Mouse (Mus musculus) spleen, embryonic (tissue): Measurements from ENCODE around the gene Mylk2.

Source experiments
- CTCF ChIA-PET: fragments of 350-600 bp; sonication (Branson Sonifier 250); formaldehyde crosslinking; loops from one replicate; lab custom pipeline; 2022; lab: Charles Lee

Gene Mylk2

DNA sequence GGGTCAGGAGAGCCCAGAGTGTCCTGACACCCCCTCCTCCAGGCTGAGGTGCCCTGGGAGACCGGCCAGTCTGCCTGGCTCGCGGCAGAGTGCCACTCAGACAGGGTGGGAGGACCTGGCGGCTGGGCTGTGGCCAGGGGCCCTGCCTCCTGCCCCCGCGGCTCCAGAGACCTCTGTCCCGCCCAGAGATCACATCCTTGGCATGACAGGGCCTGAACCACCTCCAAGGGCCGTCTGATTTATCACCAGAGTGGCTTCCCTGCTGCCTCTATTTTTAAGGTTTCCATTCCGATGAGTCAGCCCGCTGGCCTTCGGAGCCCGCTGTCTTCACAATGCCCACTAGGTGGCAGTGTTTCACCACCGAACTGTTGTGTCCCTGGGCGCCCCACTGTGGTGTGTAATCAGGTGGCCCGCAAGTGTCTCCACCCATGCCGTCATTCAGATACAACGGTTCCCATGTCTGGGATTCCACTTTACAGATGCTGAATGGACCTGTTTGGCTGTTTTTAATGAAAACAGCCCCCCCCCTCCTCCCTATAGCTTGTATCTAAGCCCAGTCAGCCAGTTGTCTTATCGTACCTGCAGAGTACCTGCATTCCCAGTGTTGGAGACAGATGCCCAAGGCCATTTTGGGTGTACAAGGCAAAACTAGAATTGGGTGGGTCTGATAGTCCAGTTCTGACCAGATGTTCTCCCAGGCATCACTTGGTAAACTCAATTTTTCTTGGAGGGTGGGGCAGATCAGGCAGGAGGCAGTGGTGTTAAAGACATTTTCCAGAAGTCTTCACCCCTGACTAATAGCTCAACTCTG, 3.4 kb downstream of the Mylk2 start:
- CTCF ChIA-PET: interaction anchor here (0.6 kb wide), 2 partner anchors 179 to 236 kb away, joined by 3 to 7 read pairs; no protein-coding TSS in a partner anchor

DNA sequence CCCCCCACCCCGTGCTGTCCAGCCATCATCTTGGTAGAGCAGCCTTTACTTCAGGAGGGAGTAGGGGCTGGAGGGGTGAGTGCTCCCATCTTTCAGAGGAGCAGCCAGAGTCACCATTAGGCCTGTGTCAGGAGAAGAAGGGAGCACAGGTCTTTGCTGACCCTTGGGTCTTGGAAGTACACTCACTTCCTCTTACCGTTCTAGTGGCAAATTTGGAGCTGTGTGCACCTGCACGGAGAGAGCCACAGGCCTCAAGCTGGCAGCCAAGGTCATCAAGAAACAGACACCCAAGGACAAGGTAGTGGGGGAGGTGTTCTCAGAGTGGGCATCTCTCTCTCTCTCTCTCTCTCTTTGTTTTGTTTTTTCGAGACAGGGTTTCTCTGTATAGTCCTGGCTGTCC, 4.3 kb downstream of the Mylk2 start:
- CTCF ChIA-PET: no interaction called here

DNA sequence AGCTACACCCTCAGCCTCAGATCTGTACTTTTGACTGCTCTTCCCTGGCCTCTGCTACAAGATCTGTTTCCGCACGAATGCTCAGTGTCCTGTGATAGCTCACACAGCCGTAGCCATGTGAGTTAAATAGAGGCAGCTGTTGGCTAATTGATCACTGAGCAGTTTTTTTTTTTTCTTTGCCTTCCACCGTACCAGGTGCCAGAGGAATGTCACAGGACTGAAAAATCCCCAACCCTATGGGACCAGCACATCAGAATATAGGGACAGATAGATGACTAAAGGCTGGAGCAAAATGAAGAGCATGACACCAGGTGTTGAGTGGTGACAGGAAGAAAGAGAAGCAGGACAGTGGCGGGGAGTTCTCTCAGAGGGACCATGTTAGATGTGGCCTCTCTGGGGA, 5.0 kb downstream of the Mylk2 start:
- CTCF ChIA-PET: no interaction called here

DNA sequence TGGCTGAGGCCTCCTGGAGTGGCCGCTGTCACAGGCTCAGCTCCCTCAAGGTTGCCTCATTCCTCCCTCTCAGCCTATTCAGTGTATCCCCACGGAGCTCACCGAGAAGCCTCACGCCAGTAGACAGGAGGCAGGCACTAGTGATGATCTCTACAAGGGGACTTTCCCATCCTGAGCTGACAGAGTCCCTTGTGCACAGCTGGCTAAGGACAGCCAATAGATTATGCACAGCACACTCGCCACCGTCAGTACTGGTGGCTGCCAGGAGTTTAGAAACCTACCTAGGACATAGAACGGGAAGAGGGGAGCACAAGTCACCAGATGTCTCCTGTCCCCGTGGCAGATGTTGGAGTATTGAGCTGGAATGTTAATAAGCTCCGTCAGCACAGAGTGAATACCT, 6.5 kb downstream of the Mylk2 start:
- CTCF ChIA-PET: no interaction called here

DNA sequence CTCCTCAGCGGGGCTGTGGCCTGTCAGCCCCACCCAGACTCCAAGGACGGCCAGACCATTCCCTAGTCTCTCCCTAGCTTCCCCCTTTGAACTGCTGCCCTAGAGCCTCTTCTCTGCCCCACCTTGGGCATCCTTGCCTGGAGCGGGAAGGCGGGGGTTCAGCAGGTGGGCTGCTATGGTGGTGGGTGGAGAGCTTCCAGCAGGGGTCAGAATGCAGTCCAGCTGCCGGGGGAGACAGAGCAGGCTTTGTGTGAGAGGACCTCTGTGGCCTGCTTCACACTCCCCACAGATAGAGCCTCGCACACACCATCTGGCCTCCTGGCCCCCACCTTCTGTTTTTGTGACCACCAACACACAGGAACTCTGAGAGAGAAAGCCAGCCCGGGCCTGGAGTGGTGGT, 11.2 kb downstream of the Mylk2 start:
- CTCF ChIA-PET: no interaction called here

DNA sequence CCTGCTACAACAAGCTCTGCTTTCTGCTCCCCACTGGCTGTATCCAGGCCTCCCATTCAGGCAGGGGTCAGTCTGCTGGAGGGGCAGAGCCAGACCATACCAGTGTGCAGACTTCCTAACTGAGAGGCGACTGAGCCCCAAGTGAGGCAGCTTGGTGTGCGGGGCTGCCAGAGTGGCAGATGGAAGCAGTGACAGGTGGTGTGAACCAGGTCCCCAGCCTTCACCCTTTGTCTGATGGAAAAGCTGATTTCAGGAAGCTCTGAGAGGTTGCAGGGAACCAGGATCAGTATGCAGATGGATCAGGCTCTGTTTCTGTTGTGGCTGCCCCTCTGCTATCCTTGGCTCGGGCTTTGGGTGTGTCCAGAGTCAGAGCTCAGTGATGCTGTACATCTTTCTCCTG, 12.5 kb downstream of the Mylk2 start:
- CTCF ChIA-PET: interaction anchor here (0.7 kb wide), 1 partner anchor 92 kb away, joined by 4 read pairs; no protein-coding TSS in a partner anchor

DNA sequence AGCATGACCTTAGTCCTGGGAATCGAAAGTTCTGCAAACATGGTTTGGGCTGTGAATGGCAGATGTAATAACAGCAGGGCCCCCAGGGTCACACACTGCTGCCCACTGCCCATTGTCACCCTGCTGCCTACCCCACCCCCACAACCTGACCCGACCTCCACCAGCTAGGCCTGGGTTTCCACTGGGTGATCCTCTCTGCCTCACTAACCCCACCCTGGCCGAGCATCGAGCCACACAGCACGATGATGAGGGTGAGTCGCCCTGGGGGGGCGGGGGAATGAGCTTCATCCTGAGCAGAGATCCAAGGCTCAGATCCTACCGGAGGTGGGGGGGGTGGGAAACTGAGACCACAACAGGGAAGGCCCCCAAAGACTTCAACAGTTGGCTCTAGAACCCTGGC, 13.0 kb downstream of the Mylk2 start:
- CTCF ChIA-PET: interaction anchor here (0.7 kb wide), 1 partner anchor 91 kb away, joined by 4 read pairs; no protein-coding TSS in a partner anchor

DNA sequence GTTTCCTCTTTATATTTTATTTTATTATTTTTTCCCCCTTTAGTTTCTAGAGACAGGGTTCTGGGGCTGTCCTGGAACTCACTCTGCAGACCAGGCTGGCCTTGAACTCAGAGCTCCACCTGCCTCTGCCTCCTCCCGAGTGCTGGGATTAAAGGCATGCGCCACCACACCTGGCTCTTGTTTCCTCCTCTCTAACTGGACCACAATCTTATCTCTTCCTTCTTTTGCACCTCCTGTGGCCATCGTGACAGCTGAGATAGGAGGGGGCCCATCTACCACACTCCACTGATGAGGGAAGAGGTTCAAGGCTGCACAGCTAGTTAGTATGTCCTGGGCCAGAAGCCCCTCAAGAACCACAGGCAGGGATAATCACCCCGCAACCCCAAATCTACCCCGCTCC, 13.4 kb downstream of the Mylk2 start:
- CTCF ChIA-PET: no interaction called here

DNA sequence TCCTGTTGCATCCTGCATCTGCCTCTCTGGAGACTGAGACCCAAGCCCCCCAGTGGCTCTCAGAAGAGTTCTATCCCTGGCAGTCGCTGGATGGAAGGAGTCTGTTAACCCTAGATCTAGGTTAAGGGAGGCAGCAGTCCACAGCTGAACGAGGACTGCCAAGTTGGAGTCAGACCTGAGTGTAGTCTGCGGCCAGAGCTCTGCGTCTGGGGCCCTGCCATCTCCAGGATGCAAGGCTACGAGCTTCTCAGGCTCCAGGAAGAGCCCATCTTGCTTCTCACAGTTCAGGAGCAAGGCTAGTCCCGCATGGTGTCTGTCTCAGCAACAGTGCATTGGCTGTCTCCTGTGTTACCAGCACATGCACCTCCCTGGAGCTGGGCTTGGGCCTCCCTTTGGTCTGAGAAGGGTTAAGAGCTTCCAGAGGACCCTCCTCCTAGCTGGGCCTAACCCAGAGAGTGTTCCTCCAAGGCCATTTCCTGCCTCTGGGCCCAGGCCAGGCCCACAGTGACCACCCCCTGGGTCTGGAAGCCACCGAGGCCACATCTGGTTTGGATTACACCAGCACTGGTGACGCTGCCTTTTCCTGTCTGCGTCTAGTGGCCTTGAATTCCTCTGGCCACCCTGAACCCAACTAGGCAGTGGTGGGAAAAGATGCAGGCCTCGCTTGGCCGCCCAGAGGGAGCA, 14.2 kb downstream of the Mylk2 start:
- CTCF ChIA-PET: no interaction called here

DNA sequence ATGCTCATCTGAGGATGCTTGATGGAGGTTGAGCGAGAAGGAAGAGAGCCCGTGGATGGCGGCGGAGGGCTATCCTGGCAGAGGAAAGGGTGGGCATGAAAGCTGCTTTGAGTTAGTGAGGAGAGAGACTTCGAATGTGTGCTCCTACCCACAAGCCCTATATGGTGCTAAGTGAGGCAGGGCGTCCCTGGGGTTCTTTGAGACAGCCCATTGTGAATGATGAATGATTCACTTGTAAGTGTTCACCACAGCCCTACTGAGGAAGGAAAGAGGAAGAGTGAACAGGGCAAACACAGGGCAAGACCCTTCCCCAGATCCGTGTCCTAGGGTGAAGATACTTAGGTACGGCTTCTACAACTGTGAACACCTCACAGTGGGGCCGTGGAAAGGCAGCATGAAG, 15.7 kb downstream of the Mylk2 start:
- CTCF ChIA-PET: no interaction called here

DNA sequence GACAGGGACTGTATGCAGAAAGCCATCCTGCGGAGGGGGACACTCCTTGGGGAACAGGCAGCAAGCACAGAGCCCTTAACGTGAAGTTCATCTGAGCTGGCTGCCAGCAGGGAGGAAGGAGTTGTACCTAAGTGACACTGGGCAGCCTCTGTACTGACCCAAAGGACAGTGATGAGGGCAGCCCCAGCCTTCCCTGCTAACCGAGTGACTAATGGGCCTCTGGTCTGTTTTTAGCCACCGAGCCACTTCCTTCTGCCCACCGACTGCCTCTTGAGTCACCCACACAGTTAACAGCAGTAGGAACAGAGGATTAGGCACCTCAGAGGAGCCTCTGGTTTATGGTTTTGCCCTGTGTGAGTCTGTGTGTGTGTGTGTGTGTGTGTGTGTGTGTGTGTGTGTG, 16.2 kb downstream of the Mylk2 start:
- CTCF ChIA-PET: no interaction called here

DNA sequence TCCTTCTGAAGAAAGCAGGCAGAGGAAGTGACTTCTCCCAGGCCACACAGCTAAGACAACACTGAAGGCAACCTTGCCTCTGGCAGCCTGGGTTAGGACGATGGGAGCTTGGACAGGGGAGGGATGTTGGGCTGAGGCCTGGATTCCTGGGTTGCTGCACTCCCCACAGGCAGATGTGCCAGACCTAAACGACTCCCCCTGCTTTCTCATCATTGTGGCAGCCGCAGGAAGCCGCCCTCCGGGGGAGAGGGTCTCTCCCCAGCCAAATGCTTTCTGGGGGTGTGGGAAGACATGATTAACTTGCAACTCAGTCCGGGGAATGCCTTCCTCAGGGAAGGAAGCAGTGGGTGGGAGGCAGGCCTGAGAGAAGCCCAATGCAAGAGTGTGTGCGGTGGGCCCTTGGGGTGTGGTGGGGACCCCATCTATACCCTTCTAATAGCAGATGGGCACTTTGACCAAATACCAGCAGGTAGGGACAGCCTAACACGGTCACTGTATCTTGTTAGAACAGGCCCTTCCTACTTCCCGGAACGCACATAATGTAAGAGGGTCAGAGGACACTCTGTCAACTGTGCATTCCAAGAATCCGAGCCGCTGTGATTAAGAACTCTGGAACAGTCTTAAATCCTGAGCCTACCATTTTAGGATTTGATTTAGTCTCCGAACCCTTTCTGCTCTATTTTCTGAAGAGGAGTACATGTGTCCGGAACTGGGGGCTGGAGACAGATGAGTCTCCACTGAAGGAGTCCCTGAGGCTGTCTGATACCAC, 17.3 kb downstream of the Mylk2 start:
- CTCF ChIA-PET: no interaction called here

DNA sequence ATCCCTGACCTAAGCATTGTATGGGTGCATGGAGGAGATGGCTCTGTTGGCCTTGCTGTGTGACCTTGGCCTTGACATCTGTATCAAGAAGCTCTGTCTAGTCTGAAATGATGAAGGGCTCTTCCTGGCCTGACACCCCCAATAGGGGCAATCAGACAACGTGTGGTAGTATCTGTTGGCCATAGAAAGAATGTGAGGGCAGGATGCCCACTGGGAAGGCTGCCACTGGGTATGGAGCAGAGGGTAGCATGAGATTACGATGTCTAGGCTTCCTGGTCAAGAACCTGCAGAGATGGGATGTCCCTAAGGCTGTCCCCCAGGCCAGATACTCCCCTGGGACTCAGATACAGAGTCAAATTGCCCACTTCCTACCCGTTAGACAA, 17.8 kb downstream of the Mylk2 start:
- CTCF ChIA-PET: no interaction called here

DNA sequence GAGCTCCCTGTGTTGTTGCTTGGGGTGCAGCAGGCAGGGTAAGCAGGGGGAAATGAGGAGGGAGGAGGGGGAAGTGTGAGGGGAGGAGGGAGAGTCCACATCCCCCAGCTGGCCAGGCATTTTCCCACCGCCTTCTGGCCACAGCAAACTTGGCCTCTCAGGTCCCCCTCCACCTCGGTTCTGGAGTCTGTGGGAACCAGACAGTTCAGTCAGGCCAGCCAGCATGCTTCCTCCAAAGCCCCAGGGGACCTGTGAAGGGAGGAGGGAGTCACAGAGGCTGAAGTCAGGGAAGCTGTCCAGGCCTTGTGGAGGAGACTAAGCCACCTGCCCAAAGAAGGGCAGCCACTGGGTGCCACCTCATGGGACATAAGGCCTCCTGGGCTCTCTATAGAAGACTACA, 19.1 kb downstream of the Mylk2 start:
- CTCF ChIA-PET: no interaction called here

DNA sequence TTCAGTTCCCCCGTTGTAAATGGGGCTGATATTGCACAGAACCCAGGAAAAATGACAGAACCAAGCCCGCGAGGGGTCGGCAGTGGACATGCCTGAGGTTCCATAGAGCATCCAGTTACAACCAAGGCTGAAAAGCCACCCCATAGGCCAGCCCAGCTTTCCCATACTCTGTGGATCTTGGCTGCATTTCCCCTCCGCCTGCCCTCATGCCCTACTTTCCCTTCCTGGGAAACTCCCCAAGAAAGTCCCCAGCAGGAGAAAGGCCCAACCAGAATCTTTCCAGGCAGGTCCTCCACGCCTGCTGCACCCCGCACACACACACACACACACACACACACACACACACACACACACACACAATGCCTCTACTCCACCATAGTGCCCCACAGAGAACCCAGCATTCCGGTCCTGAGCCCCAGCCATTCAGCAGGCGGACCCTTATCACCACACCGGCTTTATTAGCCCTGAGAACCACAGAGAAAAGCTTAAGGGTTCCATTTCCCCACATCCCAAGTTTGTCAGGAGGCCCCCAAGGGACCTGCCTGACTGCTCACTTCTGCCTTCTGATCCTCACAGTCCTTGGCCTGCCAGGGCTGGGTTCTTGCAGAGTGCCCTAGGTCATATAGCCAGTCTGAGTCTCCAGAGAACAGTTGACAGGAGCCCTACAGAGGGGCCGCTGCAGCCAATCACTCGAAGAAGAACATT, 20.5 kb downstream of the Mylk2 start:
- CTCF ChIA-PET: no interaction called here

DNA sequence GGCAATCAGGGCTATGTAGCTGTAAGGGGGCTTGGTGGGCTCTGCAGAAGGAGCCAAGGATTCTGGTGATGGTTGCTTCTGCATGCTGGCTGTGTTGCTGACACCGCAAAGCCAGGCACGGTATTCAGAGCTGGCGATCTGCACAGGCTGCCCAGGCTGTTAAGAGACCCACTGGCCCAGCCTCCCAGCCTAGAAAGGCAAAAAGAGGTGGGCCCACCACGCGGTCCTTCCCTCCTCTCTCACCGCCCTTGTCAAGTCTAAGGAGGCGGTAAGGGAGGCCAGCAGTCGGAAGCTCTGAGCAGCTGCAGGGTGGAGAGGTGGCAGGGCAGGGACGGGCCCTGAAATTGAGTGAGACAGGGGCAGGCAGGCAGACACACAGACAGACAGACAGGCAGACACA, 21.9 kb downstream of the Mylk2 start, which contains the start of gene Foxs1:
Foxs1 (minus strand) TSS at position 161 of the 400 bp plus-strand sequence.
- CTCF ChIA-PET: interaction anchor here (0.7 kb wide), 1 partner anchor 43 kb away, joined by 3 read pairs; no protein-coding TSS in a partner anchor

DNA sequence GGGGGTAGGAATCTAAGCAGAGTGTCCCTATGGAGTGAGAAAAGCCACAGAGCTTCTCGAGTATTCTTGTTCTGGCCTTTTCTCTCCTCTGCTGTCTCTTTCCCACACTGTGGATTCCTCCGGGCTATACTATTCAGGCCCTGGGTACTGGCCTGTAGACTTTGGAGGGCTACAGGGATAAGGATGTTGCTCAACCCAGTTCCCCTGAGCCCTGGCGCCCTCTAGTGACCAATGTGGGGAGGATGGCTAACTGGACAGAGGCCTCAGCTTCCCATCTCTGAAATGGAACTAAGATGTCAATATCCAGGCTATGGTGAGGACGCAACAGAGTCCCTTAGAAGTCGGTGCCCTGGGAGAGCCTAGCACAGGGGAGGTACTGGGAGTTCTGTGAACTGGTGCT, 22.5 kb downstream of the Mylk2 start:
- CTCF ChIA-PET: no interaction called here

DNA sequence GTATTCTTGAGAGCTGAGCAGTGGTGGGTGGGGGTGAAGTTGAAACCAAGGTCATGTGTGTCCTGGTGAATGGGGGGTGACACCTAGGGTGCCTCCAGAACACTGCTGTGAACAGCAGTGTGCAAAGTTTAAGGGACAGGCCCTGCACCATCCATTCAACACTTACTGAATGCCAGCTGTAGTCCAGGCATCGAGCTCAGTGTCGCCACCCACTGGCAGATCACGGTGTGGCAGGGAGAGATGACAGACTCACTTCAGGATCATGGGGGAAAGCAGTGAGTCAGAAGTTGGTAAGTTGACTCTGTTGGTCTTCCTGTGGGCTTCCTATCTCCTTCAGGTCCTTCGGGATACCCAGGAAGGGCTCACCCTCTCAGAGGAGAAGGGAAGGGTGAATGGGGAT, 28.7 kb downstream of the Mylk2 start:
- CTCF ChIA-PET: interaction anchor here (0.6 kb wide), 1 partner anchor 176 kb away, joined by 4 read pairs; no protein-coding TSS in a partner anchor

DNA sequence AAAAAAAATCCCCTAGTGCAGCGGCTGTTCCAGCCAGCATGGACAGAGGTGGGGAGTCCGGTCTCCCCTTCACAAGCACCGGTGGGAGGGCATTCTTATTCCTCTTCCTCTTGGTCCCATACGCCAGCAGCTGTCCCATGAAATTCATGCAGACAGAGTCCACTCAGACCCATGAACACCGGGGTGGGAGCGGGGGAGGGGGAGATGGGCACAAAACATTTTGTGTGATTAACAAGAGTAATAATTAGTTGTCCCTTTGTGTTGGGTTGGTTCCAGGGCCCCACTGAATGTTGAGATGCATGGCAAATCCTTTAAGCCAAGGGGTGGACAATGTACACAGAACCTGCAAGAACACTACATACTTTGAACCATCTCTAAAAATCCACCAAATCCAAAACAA, 30.0 kb downstream of the Mylk2 start:
- CTCF ChIA-PET: no interaction called here

DNA sequence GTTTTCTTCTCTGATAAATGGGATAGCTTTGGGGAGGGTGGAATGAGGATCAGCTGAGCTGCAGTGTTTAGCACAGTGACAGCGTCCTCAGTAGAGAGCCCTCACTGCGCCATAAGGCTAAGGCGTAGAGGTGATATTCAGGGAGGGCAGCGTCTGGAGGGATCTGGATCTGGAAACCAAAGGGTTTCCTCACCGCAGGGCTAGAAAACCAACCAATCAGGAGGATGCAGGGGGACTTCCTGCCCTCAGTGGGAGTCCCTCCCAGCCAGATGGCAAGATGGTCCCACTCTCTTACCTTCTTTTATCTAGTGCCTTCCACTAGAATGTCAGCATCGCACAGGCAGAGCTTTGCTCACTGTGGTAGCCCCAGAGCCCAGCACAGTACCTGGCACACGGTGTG, 30.6 kb downstream of the Mylk2 start:
- CTCF ChIA-PET: interaction anchor here (0.7 kb wide), 1 partner anchor 822 kb away, joined by 3 read pairs; no protein-coding TSS in a partner anchor

DNA sequence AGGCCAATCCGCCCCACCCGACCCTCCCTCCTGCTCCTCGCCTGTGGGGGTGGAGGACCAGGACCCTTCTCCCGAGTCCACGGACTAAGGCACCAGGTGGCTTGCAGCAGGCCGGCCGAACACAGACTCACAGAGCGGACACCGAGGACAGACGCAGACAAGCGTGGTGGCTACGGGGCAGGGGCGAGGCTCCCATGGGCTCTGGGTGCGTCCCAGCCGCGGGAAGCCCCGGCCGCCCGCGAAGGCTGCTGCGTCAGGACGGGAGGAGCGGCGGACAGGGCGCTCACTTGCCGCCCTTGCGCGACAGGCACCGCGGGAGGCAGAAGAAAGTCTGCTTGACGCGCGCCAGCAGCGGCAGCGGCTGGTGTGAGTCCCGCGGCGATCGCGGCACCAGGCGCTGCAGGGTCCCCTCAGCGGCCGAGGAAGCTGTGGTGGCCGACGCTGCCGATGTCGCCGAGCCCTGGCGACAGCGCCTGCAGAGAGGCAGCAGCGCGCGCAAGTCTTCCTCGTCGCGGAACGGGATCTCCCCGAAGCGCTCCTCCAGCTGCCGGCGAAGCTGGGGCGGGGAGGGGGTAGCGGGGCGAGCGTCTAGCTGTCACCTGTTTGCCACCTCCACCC, 31.9 kb downstream of the Mylk2 start:
- CTCF ChIA-PET: no interaction called here
